Mouse (Mus musculus) kidney, embryonic 15.5 days (tissue): Measurements from ENCODE around the gene Brdt. TPM values are rescaled to one million over a fixed set of nuclear protein-coding genes. Genes with fewer than 3 reads are reported as not detected.

Experiments
- ATAC-seq: fragments of 200-750 bp; cut with Nextera tagmentation; replicated peaks from 2 replicates; pipeline ENCODE4 v1.8.0; 2017; ENCODE audit warnings: moderate TSS enrichment; ENCODE audit not compliant: low FRiP score
- H3K27ac ChIP-seq: fragments of 300-500 bp; sonication (generic); 2 replicates; pipeline ENCODE4 v1.5.1; 2015; ENCODE audit warnings: mild to moderate bottlenecking, inconsistent platforms
- H3K27me3 ChIP-seq: fragments of 300-500 bp; sonication (generic); 2 replicates; pipeline ENCODE4 v1.6.1; 2015; ENCODE audit warnings: inconsistent platforms
- H3K36me3 ChIP-seq: fragments of 300-500 bp; sonication (generic); 2 replicates; pipeline ENCODE4 v1.6.1; 2015; ENCODE audit warnings: inconsistent platforms
- H3K4me1 ChIP-seq: fragments of 300-500 bp; sonication (generic); 2 replicates; pipeline ENCODE4 v1.6.1; 2015; ENCODE audit warnings: inconsistent platforms
- H3K4me2 ChIP-seq: fragments of 300-500 bp; sonication (generic); 2 replicates; pipeline ENCODE4 v1.6.1; 2015; ENCODE audit warnings: moderate library complexity, mild to moderate bottlenecking, inconsistent platforms
- H3K4me3 ChIP-seq: fragments of 300-500 bp; sonication (generic); replicated peaks from 2 replicates; pipeline ENCODE4 v1.5.1; 2015; ENCODE audit warnings: mild to moderate bottlenecking, inconsistent platforms
- H3K9ac ChIP-seq: fragments of 300-500 bp; sonication (generic); 2 replicates; pipeline ENCODE4 v1.6.1; 2015; ENCODE audit warnings: mild to moderate bottlenecking, inconsistent platforms
- H3K9me3 ChIP-seq: fragments of 300-500 bp; sonication (generic); replicated peaks from 2 replicates; pipeline ENCODE4 v1.6.1; 2016; ENCODE audit warnings: inconsistent platforms
- WGBS: fragments of 180-500 bp; shearing (Covaris S2); methylation state at CpG from one replicate; pipeline ENCODE4 v1.1.7; 2015; ENCODE audit warnings: mixed read lengths; 5-methylcytosine and 5-hydroxymethylcytosine counted together
- polyA plus RNA-seq: library from polyadenylated mRNA; unstranded; fragments of >200 nt; fragmentation: Nextera tagmentation; extraction: Ambion mirVana; gene quantifications from 2 replicates; pipeline ENCODE4 v1.2.1, GENCODE M21; 2015

Gene Brdt
- polyA plus RNA-seq, 1 experiment from 2014 or later, result 2.0 TPM

GRCm38 (mm10) chr5:107434001-107434400, 103.0 kb downstream of the Brdt start:
- no peaks in the 10 kb centered on the region for H3K36me3 ChIP-seq
- ATAC-seq, result no peak
- H3K9me3 ChIP-seq, result no peaks in the 10 kb centered on the region
- 83% methylated on average over 5 of the region's 5 CpGs for WGBS
- no peak overlapping the region for H3K4me2 ChIP-seq
- 0 out of 2 replicates have a peak, but pooled peaks cover 2% of the 10 kb centered on the region for H3K27me3 ChIP-seq
- H3K27ac ChIP-seq, result no peak overlapping the region
- no peak overlapping the region for H3K9ac ChIP-seq
- no peak overlapping the region for H3K4me3 ChIP-seq
- H3K4me1 ChIP-seq, result peaks cover 13% of the 10 kb centered on the region

DNA sequence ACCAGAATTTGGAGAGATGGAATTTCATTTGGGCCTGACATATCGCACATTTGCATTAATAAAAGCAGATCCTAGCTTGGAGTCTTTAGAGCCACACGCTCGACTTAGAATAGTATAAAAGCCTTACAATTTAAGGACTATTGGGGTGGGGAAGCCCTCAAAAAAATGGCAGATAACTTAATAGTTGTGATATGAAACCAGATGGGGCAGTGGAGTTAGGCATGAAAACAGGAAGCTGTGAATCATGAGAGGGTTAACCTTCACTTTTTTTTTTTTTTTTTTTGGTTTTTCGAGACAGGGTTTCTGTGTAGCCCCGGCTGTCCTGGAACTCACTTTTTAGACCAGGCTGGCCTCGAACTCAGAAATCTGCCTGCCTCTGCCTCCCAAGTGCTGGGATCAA, 105.2 kb downstream of the Brdt start:
- 88% methylated on average over 6 of the region's 6 CpGs for WGBS
- Histone ChIP-seq H3K27me3 (no peaks in the 10 kb centered on the region), H3K36me3 (no peaks in the 10 kb centered on the region), H3K4me3 (no peak overlapping the region), H3K27ac (no peak overlapping the region), H3K9ac (no peak overlapping the region), H3K4me1 (peaks cover 13% of the 10 kb centered on the region), H3K4me2 (no peak overlapping the region), H3K9me3 (no peaks in the 10 kb centered on the region)
- no peak for ATAC-seq

Other genes starting within 250 kb of the Brdt start
- gene Tgfbr3, start 41.5 kb upstream of the Brdt start, polyA plus RNA-seq, result 15.8 and 19.8 TPM in 2 replicates
- 1.3 and 1.7 TPM in 2 replicates for gene Ephx4, start 71.6 kb downstream of the Brdt start, polyA plus RNA-seq
- not detected in 2 replicates for gene Lpcat2b, start 100.4 kb downstream of the Brdt start, polyA plus RNA-seq
- 4.1 and 4.8 TPM in 2 replicates for gene Btbd8, start 106.8 kb downstream of the Brdt start, polyA plus RNA-seq
- gene Gm42669, start 176.5 kb downstream of the Brdt start, polyA plus RNA-seq, result 0.44 and 0.48 TPM in 2 replicates
- gene 1700028K03Rik, start 203.6 kb downstream of the Brdt start, polyA plus RNA-seq, result 0.04 and 0.06 TPM in 2 replicates